Mouse (Mus musculus) embryonic facial prominence, embryonic 15.5 days (tissue): ENCODE data around the gene Lonp2. TPM values are rescaled to one million over a fixed set of nuclear protein-coding genes. Genes with fewer than 3 reads are reported as not detected.
A peak's percentile ranks its signal among the peaks of the same experiment; 100 is the strongest.

Experiments used
- ATAC-seq: fragments of 200-750 bp; cut with Nextera tagmentation; 2 replicates; pipeline ENCODE4 v1.8.0; 2017; ENCODE audit warnings: low read depth, moderate TSS enrichment; ENCODE audit not compliant: insufficient number of reproducible peaks, low FRiP score, low TSS enrichment
- H3K27ac ChIP-seq: fragments of 300-500 bp; sonication (generic); replicated peaks from 2 replicates; pipeline ENCODE4 v1.5.1; 2015; ENCODE audit warnings: mild to moderate bottlenecking, inconsistent platforms
- H3K27me3 ChIP-seq: fragments of 300-500 bp; sonication (generic); 2 replicates; pipeline ENCODE4 v1.6.1; 2015; ENCODE audit warnings: inconsistent platforms
- H3K36me3 ChIP-seq: fragments of 300-500 bp; sonication (generic); 2 replicates; pipeline ENCODE4 v1.6.1; 2015; ENCODE audit warnings: mild to moderate bottlenecking, inconsistent platforms
- H3K4me1 ChIP-seq: fragments of 300-500 bp; sonication (generic); 2 replicates; pipeline ENCODE4 v1.6.1; 2015; ENCODE audit warnings: inconsistent platforms
- H3K4me2 ChIP-seq: fragments of 300-500 bp; sonication (generic); replicated peaks from 2 replicates; pipeline ENCODE4 v1.6.1; 2015; ENCODE audit warnings: mild to moderate bottlenecking, inconsistent platforms
- H3K4me3 ChIP-seq: fragments of 300-500 bp; sonication (generic); replicated peaks from 2 replicates; pipeline ENCODE4 v1.5.1; 2015; ENCODE audit warnings: mild to moderate bottlenecking, inconsistent platforms
- H3K9ac ChIP-seq: fragments of 300-500 bp; sonication (generic); 2 replicates; pipeline ENCODE4 v1.6.1; 2015; ENCODE audit warnings: inconsistent platforms
- H3K9me3 ChIP-seq: fragments of 300-500 bp; sonication (generic); replicated peaks from 2 replicates; pipeline ENCODE4 v1.6.1; 2016; ENCODE audit warnings: inconsistent platforms
- WGBS: fragments of 180-500 bp; shearing (Covaris S2); methylation state at CpG from one replicate; pipeline ENCODE4 v1.1.7; 2015; 5-methylcytosine and 5-hydroxymethylcytosine counted together
- polyA plus RNA-seq: library from polyadenylated mRNA; unstranded; fragments of >200 nt; fragmentation: Nextera tagmentation; extraction: Ambion mirVana; gene quantifications from 2 replicates; pipeline ENCODE4 v1.2.1, GENCODE M21; 2015

The Lonp2 gene
- polyA plus RNA-seq, 1 experiment from 2014 or later: 54.2 TPM

- peaks cover 18% of the 10 kb centered on the region for H3K36me3 ChIP-seq
- 96% methylated on average over 3 of the region's 3 CpGs for WGBS
- H3K9me3 ChIP-seq: no peaks in the 10 kb centered on the region
- H3K4me1 ChIP-seq: no peaks in the 10 kb centered on the region
- H3K4me3 ChIP-seq: no peak overlapping the region
- no peak for ATAC-seq
- no peak overlapping the region for H3K4me2 ChIP-seq
- H3K9ac ChIP-seq: no peak overlapping the region
- no peak overlapping the region for H3K27ac ChIP-seq
- no peaks in the 10 kb centered on the region for H3K27me3 ChIP-seq
These were observed 88.8 kb downstream of the Lonp2 start for GRCm38 (mm10) chr8:86712594-86712993.

GRCm38 (mm10) chr8:86713407-86714188 is 89.8 kb downstream of the Lonp2 start:
- no peak for ATAC-seq

GRCm38 (mm10) chr8:86718332-86718994 is 94.6 kb downstream of the Lonp2 start:
- WGBS: 78% methylated on average over 2 of the region's 2 CpGs
- Histone ChIP-seq H3K27me3 (no peaks in the 10 kb centered on the region), H3K4me1 (no peaks in the 10 kb centered on the region), H3K9ac (no peak overlapping the region), H3K9me3 (no peaks in the 10 kb centered on the region), H3K4me2 (no peak overlapping the region), H3K27ac (no peak overlapping the region), H3K36me3 (peaks cover 26% of the 10 kb centered on the region), H3K4me3 (no peak overlapping the region)
- ATAC-seq: no peak

More at GRCm38 (mm10) chr8:86713407-86714188, 89.8 kb downstream of the Lonp2 start:
- no peaks in the 10 kb centered on the region for H3K4me1 ChIP-seq
- H3K9me3 ChIP-seq: no peaks in the 10 kb centered on the region
- WGBS: 80% methylated on average over 14 of the region's 14 CpGs
- no peak overlapping the region for H3K4me3 ChIP-seq
- H3K27me3 ChIP-seq: no peaks in the 10 kb centered on the region
- H3K4me2 ChIP-seq: no peak overlapping the region
- H3K27ac ChIP-seq: no peak overlapping the region
- peaks cover 22% of the 10 kb centered on the region for H3K36me3 ChIP-seq
- H3K9ac ChIP-seq: no peak overlapping the region

- no peaks in the 10 kb centered on the region for H3K9me3 ChIP-seq
- H3K27ac ChIP-seq: no peak overlapping the region
- H3K36me3 ChIP-seq: peaks cover 25% of the 10 kb centered on the region
- ATAC-seq: no peak
- H3K4me1 ChIP-seq: no peaks in the 10 kb centered on the region
- H3K9ac ChIP-seq: no peak overlapping the region
- H3K4me3 ChIP-seq: no peak overlapping the region
- no peaks in the 10 kb centered on the region for H3K27me3 ChIP-seq
- WGBS: 83% methylated on average over 1 of the region's 1 CpGs
- H3K4me2 ChIP-seq: no peak overlapping the region
These were observed 95.5 kb downstream of the Lonp2 start for GRCm38 (mm10) chr8:86719368-86719767.

- Histone ChIP-seq H3K4me3 (no peak overlapping the region), H3K27me3 (no peaks in the 10 kb centered on the region), H3K36me3 (peaks cover 25% of the 10 kb centered on the region), H3K9me3 (no peaks in the 10 kb centered on the region), H3K4me2 (no peak overlapping the region), H3K4me1 (no peaks in the 10 kb centered on the region), H3K27ac (no peak overlapping the region), H3K9ac (no peak overlapping the region)
- 86% methylated on average over 6 of the region's 6 CpGs for WGBS
- no peak for ATAC-seq
These were observed 97.1 kb downstream of the Lonp2 start for GRCm38 (mm10) chr8:86720756-86721459.

- Histone ChIP-seq H3K36me3 (peaks cover 25% of the 10 kb centered on the region), H3K4me3 (no peak overlapping the region), H3K9me3 (no peaks in the 10 kb centered on the region), H3K4me2 (no peak overlapping the region), H3K27me3 (no peaks in the 10 kb centered on the region), H3K27ac (no peak overlapping the region), H3K9ac (no peak overlapping the region), H3K4me1 (no peaks in the 10 kb centered on the region)
- no peak for ATAC-seq
- WGBS: 90% methylated on average over 2 of the region's 2 CpGs
These were observed 97.6 kb downstream of the Lonp2 start for GRCm38 (mm10) chr8:86721490-86721889.

GRCm38 (mm10) chr8:86726959-86727358 is 103.1 kb downstream of the Lonp2 start:
- 71% methylated on average over 6 of the region's 6 CpGs for WGBS
- H3K4me2 ChIP-seq: no peak overlapping the region
- H3K4me1 ChIP-seq: peaks cover 27% of the 10 kb centered on the region

GRCm38 (mm10) chr8:86728224-86728950 is 104.5 kb downstream of the Lonp2 start:
- Histone ChIP-seq H3K4me1 (peaks cover 27% of the 10 kb centered on the region), H3K4me2 (no peak overlapping the region), H3K36me3 (peaks cover 7% of the 10 kb centered on the region), H3K9me3 (no peaks in the 10 kb centered on the region), H3K27ac (no peak overlapping the region), H3K27me3 (no peaks in the 10 kb centered on the region), H3K9ac (no peak overlapping the region), H3K4me3 (no peak overlapping the region)
- 0 out of 2 replicates have a peak, but pooled peaks have one; percentile 24 for ATAC-seq
- 57% methylated on average over 19 of the region's 19 CpGs for WGBS

More at GRCm38 (mm10) chr8:86726959-86727358, 103.1 kb downstream of the Lonp2 start:
- Histone ChIP-seq H3K9ac (no peak overlapping the region), H3K9me3 (no peaks in the 10 kb centered on the region), H3K27ac (no peak overlapping the region), H3K36me3 (peaks cover 11% of the 10 kb centered on the region), H3K27me3 (no peaks in the 10 kb centered on the region), H3K4me3 (no peak overlapping the region)
- no peak for ATAC-seq

GRCm38 (mm10) chr8:86730303-86730702 is 106.5 kb downstream of the Lonp2 start:
- Histone ChIP-seq H3K4me1 (peaks cover 33% of the 10 kb centered on the region), H3K27ac (no peak overlapping the region), H3K4me2 (no peak overlapping the region), H3K9ac (no peak overlapping the region), H3K27me3 (no peaks in the 10 kb centered on the region), H3K9me3 (no peaks in the 10 kb centered on the region), H3K36me3 (0 out of 2 replicates have a peak, but pooled peaks cover 7% of the 10 kb centered on the region), H3K4me3 (no peak overlapping the region)
- 31% methylated on average over 3 of the region's 3 CpGs for WGBS
- no peak for ATAC-seq

- H3K9ac ChIP-seq: no peak overlapping the region
- H3K36me3 ChIP-seq: 0 out of 2 replicates have a peak, but pooled peaks cover 7% of the 10 kb centered on the region
- no peaks in the 10 kb centered on the region for H3K9me3 ChIP-seq
- no peak overlapping the region for H3K4me2 ChIP-seq
- peak overlapping the region; percentile 48 for H3K27ac ChIP-seq
- 91% methylated on average over 1 of the region's 1 CpGs for WGBS
- no peak overlapping the region for H3K4me3 ChIP-seq
- H3K4me1 ChIP-seq: peaks cover 37% of the 10 kb centered on the region
- no peak for ATAC-seq
- no peaks in the 10 kb centered on the region for H3K27me3 ChIP-seq
These were observed 107.0 kb downstream of the Lonp2 start for GRCm38 (mm10) chr8:86730860-86731259.

GRCm38 (mm10) chr8:86734171-86734570 is 110.3 kb downstream of the Lonp2 start:
- Histone ChIP-seq H3K4me1 (peaks cover 30% of the 10 kb centered on the region), H3K9me3 (no peaks in the 10 kb centered on the region), H3K4me3 (no peak overlapping the region), H3K27me3 (no peaks in the 10 kb centered on the region), H3K9ac (no peak overlapping the region), H3K36me3 (no peaks in the 10 kb centered on the region), H3K27ac (no peak overlapping the region), H3K4me2 (no peak overlapping the region)
- WGBS: 84% methylated on average over 4 of the region's 4 CpGs
- ATAC-seq: no peak
